ENCODE assay signal across 19 mouse cellular contexts in genomic region chr14:20012506-20013275, GRCm38 (mm10). TPM values are rescaled to one million over a fixed set of nuclear protein-coding genes. Genes with fewer than 3 reads are reported as not detected.
DNase-seq lines count a peak whose midpoint lies in the region; ATAC-seq and TF ChIP-seq lines count a peak whose summit lies in the region.
"Had no signal": no experiment of that assay in that cellular context is flagged by ENCODE, and none has a peak within 500 bp of the region (broad histone marks: within the 10 kb centered on the region; RNA-seq: fewer than 3 reads in every experiment).

No protein-coding gene starts in this region.

- no peak for TF ChIP-seq RAD21 in CH12.LX (IDR thresholded peaks at IDR 0.05; ENCODE audit: low read depth, low read length)

- peaks cover 3 to 5% of the 10 kb centered on the region in 2 experiments; a peak in 1 of 4 replicates for H3K4me1 ChIP-seq in CH12.LX (ENCODE audit: control insufficient read depth in 1 of 2, insufficient read depth in 2 of 2)
- H3K4me1 ChIP-seq: neural tube, embryonic 15.5 days had no signal

- no peak for DNase-seq in frontal cortex, postnatal 14 days (ENCODE audit: low spot score in 2 of 2)
- DNase-seq in left cerebral cortex, postnatal 14 days (ENCODE audit: low spot score in 2 of 2), result peak; percentile 26 to 50
- DNase-seq in left cerebral cortex, adult 18-20 months (ENCODE audit: low spot score in 2 of 2), result no peak
- DNase-seq in CH12.LX (ENCODE audit: extremely low read depth), result no peak
- DNase-seq in right cerebral cortex, postnatal 25 days, result peak; percentile 25
- no peak for DNase-seq in gastrocnemius, adult 18-20 months (ENCODE audit: low spot score)
- DNase-seq in gastrocnemius, postnatal 4 days (ENCODE audit: low spot score in 2 of 2), result no peak
- DNase-seq: adrenal gland, adult 8-10 months; cerebellum, adult 9-10 months; kidney, postnatal 14 days; lung, adult 2 months had no signal

- peaks cover 7% of the 10 kb centered on the region for H3K9me3 ChIP-seq in CH12.LX (replicated peaks; ENCODE audit: low read length)
- H3K9me3 ChIP-seq: forebrain, embryonic 10.5 days; heart, embryonic 15.5 days; neural tube, embryonic 15.5 days had no signal

- no peak overlapping the region for H3K27ac ChIP-seq in CH12.LX (ENCODE audit: insufficient read depth, low read depth)
- H3K27ac ChIP-seq: forebrain, embryonic 10.5 days; heart, embryonic 15.5 days; macrophage; neural tube, embryonic 15.5 days had no signal

- intact Hi-C loops in left cerebral cortex, postnatal 14 days (cut with DNase I), result no loop called here

- H3K9ac ChIP-seq in CH12.LX (ENCODE audit: insufficient read depth, low read depth), result no peak overlapping the region
- H3K9ac ChIP-seq: heart, embryonic 15.5 days; neural tube, embryonic 15.5 days had no signal

- no peak for TF ChIP-seq POLR2A in CH12.LX (IDR thresholded peaks at IDR 0.05; ENCODE audit: low read depth, low read length)

- no peak overlapping the region for H3K4me2 ChIP-seq in CH12.LX (ENCODE audit: insufficient read depth, low read depth, poor library complexity, severe bottlenecking)
- H3K4me2 ChIP-seq: heart, embryonic 15.5 days; liver, embryonic 11.5 days; midbrain, embryonic 11.5 days; neural tube, embryonic 15.5 days had no signal

- dilution Hi-C loops in CH12.LX (cut with MboI; ENCODE audit: extremely low pct_ligation_motif_present, extremely low pct_unique_long_range_greater_than_20kb, low sequenced_read_pairs), result no loop called here

- no peak for TF ChIP-seq EP300 in CH12.LX (IDR thresholded peaks at IDR 0.05; ENCODE audit: low read length)

- no peaks in the 10 kb centered on the region for H3K27me3 ChIP-seq in CH12.LX (replicated peaks)
- H3K27me3 ChIP-seq: heart, embryonic 15.5 days; neural tube, embryonic 15.5 days had no signal

- no peak overlapping the region for H3K4me3 ChIP-seq in CH12.LX (replicated peaks in 1 of 3; ENCODE audit: low read depth in 2 of 3, low read length in 2 of 3, poor library complexity in 1 of 3)
- H3K4me3 ChIP-seq: forebrain, embryonic 10.5 days; heart, embryonic 15.5 days; neural tube, embryonic 15.5 days had no signal

- no peaks in the 10 kb centered on the region for H3K79me2 ChIP-seq in CH12.LX (replicated peaks; ENCODE audit: control insufficient read depth, extremely low read depth, insufficient read depth, poor library complexity, severe bottlenecking)

- ATAC-seq in frontal cortex, adult (ENCODE audit: low TSS enrichment), result peak; percentile 93
- ATAC-seq: inflammation-experienced regulatory T-cells, adult 6 months had no signal

- in situ Hi-C loops in CH12.LX (cut with MboI; ENCODE audit: low pct_ligation_motif_present, low pct_unique_long_range_greater_than_20kb, low sequenced_read_pairs), result no loop called here

- H3K36me3 ChIP-seq in CH12.LX (replicated peaks in 1 of 2; ENCODE audit: control insufficient read depth in 1 of 2, insufficient read depth in 1 of 2, low read length in 1 of 2), result no peaks in the 10 kb centered on the region
- H3K36me3 ChIP-seq: forebrain, embryonic 10.5 days; heart, embryonic 15.5 days; neural tube, embryonic 15.5 days had no signal

- no peak for TF ChIP-seq CTCF in CH12.LX (conservative IDR thresholded peaks at IDR 0.05 in 1 of 2, IDR thresholded peaks at IDR 0.05 in 1 of 2; ENCODE audit: low read depth in 2 of 2, low read length in 2 of 2)

TF ChIP-seq in CH12.LX, 34 proteins besides CTCF, POLR2A, EP300 and RAD21:
- TF ChIP-seq MAZ (IDR thresholded peaks at IDR 0.05; ENCODE audit: low read depth, low read length), result no peak
- TF ChIP-seq MYC (IDR thresholded peaks at IDR 0.05; ENCODE audit: low read depth, low read length), result no peak
- TF ChIP-seq MEF2A (IDR thresholded peaks at IDR 0.05; ENCODE audit: borderline replicate concordance, low read depth, low read length), result 0 out of 2 replicates have a peak, but pooled peaks have one; percentile 14
- TF ChIP-seq BHLHE40 (IDR thresholded peaks at IDR 0.05; ENCODE audit: low read depth, low read length), result peak; percentile 67
- no peak for TF ChIP-seq ZNF384 (IDR thresholded peaks at IDR 0.05; ENCODE audit: low read depth, low read length)

RNA-seq across cellular contexts. Expression of gene Gng2, which starts 35.3 kb away (rescaled TPM):
- 100 to 1,000 TPM; 346 to 354 TPM for total RNA-seq in left cerebral cortex, postnatal 14 days (2021)
- total RNA-seq in left cerebral cortex, adult 18-20 months (2021), result 100 to 1,000 TPM; 202 to 212 TPM
- 62.9 and 63.4 TPM in 2 replicates for total RNA-seq in CH12.LX (2012; rRNA removed)
- 61.8 and 67.7 TPM in 2 replicates for total RNA-seq in CH12.LX (2014; rRNA removed)
- 52.1 and 70.0 TPM in 2 replicates for polyA plus RNA-seq in CH12.LX (2012; ENCODE audit: insufficient read length, low read depth)
- total RNA-seq in gastrocnemius, adult 18-20 months (2021), result 1 to 10 TPM; 2.4 to 6.6 TPM
- 10 to 100 TPM; 28.0 to 34.7 TPM for total RNA-seq in gastrocnemius, postnatal 4 days (2021)

Comparison
In these comparisons a context has a peak if more than half of its experiments do, and no peak if none do; other contexts are left out.
1. DNase-seq: peak in left cerebral cortex, postnatal 14 days (2 of 2) and right cerebral cortex, postnatal 25 days (single experiment); none in frontal cortex, postnatal 14 days (0 of 2), left cerebral cortex, adult 18-20 months (0 of 2), CH12.LX (single experiment), gastrocnemius, adult 18-20 months (single experiment) and gastrocnemius, postnatal 4 days (0 of 2).